Mouse (Mus musculus): ENCODE data around the gene Rbpms2.

DNA sequence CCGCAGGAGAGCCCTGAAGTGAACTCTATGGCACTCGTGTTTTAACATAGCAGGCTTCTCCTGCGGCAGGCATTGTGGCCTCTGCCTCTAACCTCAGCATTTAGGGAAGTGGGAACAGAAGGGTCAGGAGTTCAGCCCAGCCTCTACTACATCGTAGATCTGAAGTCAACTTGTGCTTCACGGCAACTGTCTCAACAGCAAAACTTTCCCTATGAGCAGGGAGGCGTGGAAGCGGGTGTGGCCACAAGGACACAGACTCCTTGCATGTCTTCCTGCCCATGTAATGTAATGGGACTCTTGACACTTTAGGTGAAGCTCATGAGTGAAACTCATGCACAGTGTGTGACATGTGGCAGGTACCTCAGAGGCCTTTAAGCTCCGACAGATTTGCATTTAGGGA lies 26.1 kb downstream of the Rbpms2 start:
- no peak for TF ChIP-seq POLR2A (IDR thresholded peaks at IDR 0.05; ENCODE audit: borderline replicate concordance, insufficient read depth, low read length)
- no peak for TF ChIP-seq CTCF (IDR thresholded peaks at IDR 0.05; ENCODE audit: borderline replicate concordance, insufficient read depth, low read depth, low read length)
